Mouse (Mus musculus) left cerebral cortex, postnatal 10 days (tissue): Measurements from ENCODE around the gene Zg16. TPM values are rescaled to one million over a fixed set of nuclear protein-coding genes. Genes with fewer than 3 reads are reported as not detected.

ENCODE experiments used
- DNase-seq, 2 experiments: peaks; one replicate each; pipeline ENCODE4 v3.0.0; 2021 to 2022; ENCODE audit warnings: low spot score in 2 of 2, mixed read lengths in 1 of 2; ENCODE audit errors: extremely low spot score in 1 of 2
- intact Hi-C: fragments of 180-260 bp; cut with DNase I; formaldehyde crosslinking; loops from one replicate; pipeline ENCODE4 v1.15.1; 2025
- total RNA-seq, 2 experiments: library from RNA; stranded (reverse); gene quantifications; 2 replicates each; pipeline ENCODE4 v1.2.3; 2021

Zg16 gene
- total RNA-seq, 2 experiments from 2014 or later = not detected

DNA sequence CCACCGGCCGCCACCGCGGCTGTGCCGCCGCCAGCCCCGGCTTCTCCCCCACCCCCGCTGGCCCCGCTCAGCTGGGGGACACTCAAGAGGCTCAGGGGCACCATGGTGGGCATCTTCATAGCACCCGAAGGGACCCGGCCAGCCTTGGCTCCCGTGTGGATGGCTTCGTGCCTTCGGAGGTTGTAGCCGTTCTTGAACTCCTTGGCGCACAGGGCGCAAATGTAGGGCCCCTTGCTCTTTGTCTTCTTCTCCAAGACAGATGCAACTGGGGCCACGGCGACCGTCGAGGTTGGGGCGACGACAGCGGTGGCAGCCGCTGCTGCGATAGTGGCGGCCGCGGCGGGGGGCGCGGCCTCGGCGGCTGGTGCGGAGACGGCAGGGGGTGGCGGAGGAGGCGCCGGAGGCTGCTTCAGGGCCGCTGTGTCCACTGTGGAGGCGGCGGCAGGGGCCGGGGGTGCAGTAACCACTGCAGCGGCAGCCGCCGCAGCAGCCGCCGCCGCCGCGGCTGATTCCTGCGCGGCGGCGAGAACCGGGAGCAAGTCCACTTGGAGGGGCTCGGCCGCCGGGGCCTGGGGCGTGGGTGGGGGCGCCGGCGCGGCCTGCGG lies 61.5 kb downstream of the Zg16 start:
- intact Hi-C loops = no loop called here
- DNase-seq = peak in 1 of 2 experiments; percentile 83

DNA sequence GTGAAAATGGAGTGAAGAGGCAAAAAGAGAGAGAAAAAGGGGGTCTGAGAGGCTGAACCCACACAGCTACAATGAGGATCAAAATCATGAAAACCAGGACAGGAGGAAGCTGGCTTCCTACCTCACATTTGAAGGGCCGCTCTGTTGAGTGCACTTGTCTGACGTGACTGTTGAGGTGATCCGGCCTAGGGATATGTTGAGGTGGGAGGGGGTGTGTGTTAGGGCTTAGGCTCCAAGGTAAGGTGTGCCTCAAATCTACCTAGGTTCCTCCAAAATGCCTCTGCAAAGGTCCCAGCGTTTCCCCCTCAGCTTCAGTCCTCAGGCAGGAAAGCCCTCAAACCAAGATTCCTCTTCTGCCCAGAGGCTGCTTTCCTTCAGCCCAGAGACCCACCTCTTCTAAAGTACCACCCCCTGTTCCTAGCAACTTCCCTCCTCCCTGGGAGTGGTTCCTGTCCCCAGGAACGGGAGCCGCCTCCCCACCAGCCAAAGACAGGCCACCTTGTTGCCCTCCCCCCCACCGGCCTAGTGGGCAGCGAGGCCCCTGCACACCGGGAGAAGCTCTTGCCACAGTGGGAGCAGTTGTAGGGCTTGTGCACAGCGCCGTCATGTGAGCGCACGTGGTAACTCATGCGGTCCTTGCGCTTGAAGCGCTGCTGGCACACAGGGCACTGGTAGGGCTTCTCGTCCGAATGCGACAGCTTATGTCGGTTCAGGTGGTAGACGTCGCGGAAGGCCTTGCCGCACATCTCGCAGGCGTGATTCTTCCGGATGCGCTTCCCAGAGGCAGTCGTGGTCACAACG lies 62.2 kb downstream of the Zg16 start:
- DNase-seq = peak; percentile 77 to 89
- intact Hi-C loops = loop anchor here (5.0 kb wide), 1 partner anchor 77 kb away; no protein-coding TSS in a partner anchor

DNA sequence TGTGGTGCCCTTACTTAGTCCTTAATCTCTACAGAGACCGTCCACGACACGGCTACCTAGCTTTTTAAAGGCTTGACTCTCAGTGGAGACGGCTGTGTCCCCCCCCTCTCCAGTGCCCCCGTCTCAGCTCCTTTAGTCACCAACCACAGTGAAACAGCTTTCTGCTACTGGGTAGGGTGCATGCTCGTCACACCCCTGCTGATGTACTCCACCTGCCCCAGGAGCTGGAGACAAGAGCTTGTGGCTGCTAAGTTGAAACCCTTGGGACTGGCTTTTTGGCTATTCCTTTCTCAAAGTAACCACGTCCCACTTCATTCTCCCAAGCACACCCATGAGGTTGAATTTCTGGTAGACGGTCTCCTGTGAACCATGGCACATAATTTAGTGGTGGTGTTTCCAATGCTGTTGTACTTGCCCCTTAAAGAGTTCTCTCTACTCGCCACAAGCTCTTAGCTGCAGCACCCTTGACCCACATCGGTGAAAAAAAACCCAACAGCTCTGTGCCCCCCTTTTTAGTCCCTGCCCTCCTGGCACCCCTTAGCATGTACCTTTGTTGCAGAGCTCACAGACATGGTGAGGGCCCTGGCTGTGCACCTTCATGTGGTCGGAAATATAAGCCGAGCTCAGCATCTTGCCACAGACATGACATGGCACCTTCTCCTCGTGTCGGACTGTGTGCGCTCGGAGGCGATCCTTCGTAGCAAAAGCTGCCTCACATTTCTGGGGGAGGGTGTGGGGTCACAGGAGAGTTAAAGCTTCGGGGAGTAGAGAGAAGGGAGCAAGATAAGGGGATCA lies 63.0 kb downstream of the Zg16 start:
- no peak for DNase-seq
- intact Hi-C loops = loop anchor here (5.0 kb wide), 1 partner anchor 78 kb away; no protein-coding TSS in a partner anchor

DNA sequence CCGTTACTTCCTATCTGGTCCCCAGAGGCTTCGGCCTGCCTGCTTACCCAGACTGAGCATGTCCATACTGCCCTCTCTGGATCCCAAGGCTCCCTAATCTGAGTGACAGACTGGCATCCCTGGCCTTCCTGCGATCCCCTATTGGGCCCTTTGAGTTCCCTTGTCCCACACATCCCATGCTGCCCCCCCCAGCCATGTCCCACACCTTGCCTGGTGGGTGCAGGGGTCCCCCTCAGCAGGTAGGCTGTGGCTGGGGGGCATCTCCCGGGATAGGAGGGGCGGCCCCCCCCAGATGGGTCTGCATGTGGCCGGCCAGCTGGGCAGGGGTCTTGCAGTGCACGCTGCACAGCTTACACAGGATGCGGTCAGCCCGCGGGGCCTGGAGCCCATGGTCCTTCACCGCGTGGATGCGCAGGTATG lies 63.8 kb downstream of the Zg16 start:
- DNase-seq = peak in 1 of 2 experiments; percentile 62
- intact Hi-C loops = loop anchor here (5.0 kb wide), 1 partner anchor 79 kb away; no protein-coding TSS in a partner anchor

DNA sequence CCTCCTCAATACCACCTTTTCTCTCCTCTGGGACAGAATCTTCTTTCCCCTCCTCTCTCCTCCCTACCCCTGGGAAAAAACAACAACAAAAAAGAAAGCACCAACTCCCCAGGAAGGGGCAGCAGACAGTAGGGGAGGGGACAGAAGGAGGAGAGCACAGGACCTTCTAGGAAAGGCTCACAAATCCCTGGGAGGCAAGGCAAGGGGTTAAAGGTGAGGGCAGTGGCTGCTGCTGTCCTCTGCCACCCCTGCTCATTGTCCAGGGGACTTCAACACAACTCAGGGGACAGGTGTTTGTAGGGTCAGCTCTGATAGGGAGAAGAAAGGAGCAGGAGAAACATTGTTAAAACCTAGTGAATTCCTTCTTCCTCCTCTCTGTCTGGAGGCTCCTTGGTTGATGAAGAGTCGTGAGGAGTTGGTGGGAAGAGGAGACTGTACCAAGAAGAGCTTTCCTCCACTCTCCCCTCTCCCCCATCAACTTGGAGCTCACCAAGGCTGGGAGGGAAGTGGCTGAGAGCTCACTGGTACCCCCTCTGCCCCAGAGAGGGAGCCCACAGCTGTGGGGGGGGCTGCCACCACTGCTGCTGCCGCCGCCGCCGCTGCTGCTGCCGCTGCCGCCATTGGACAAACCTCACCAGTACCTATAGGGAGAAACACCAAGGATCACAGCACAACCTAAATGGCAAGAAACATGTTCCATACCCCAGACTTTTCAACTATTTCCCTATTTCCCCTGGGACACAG lies 64.4 kb downstream of the Zg16 start:
- no peak for DNase-seq
- intact Hi-C loops = loop anchor here (5.0 kb wide), 1 partner anchor 80 kb away; no protein-coding TSS in a partner anchor

DNA sequence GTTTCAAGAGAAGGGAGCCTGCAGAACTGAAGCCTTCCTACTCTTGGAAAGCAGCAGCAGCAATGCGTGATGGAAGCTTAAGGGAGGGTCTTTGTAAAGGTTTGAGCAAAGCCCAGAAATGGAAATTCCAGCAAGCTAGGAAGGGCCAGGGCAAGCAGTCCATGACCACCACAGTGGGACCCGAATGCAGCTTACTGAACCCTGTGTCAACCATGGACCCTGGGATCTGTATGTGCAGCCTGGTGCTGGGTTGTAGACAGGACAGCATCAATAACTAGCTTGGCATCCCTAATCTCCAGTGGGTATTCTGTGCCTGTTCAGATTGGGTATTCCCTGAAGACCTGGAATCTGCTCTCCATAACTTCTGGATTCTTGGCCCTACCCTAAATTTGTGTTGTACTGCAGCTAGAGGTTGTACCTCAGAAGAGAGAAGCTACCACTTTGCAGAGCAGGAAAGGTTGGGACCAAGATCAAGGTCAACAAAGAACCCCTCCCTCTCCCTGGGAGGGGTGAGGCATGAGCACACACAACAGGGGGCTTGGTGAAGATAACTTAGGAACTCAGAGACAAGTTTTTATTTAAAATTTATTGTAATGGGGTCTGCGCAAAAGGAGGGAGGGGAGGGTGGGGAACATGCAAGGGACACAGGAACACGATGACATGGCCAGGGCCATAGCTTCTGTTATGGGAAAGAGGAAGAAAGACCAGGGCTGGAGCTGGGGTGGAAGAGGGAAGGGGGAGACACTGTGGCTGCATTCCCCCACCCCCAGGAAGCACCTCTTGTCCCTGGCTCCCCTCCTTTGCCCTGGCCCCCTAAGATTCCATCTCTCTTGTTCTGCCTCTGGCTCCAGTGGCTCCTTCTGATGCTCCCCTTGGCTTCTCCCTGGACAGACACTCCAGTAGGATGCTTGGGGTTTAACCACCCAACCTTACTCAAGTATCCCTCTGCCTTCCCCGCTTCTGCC lies 65.3 kb downstream of the Zg16 start:
- DNase-seq = no peak
- intact Hi-C loops = loop anchor here (5.0 kb wide), 1 partner anchor 80 kb away; no protein-coding TSS in a partner anchor

DNA sequence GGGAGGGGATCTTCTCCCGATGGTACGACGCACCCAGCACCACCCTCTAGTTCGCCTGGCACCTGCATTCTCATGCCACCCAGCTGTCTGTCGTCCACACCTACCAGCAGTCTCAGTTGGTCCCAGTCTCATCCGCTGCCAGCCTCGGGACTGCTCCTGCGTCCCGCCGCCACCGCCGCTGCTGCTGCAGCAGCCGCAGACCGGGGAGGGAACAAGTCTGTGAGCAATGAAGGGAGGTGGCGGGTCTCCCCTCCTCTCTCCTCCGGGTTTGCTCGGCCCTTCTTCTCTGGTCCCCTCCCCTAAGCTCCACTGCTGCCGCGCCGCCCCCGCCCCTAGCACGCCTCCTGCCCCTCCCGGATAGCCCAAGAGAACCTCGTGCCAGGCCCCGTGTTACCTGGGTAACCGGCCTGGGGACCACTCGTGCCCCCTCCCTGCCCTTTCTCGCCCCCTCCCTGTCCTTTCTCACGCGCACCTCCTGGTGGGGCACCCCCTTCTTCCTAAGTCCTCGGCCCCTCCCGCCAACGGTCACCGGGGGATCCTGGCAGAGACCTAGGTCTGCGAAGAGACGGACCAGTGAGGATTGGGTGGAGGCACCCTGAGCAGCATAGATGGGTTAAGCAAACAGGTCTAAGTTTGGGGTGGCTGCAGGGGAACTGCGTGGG lies 66.1 kb downstream of the Zg16 start, which contains the start of the genes Gm42742 and Prrt2:
TSS of gene Gm42742 (minus strand) at position 197 of the 662 bp plus-strand sequence.
TSS of gene Prrt2 (minus strand) at position 311 of the 662 bp plus-strand sequence.
- intact Hi-C loops = loop anchor here (5.0 kb wide), 1 partner anchor 81 kb away; no protein-coding TSS in a partner anchor
- DNase-seq = peak in 1 of 2 experiments; percentile 86

DNA sequence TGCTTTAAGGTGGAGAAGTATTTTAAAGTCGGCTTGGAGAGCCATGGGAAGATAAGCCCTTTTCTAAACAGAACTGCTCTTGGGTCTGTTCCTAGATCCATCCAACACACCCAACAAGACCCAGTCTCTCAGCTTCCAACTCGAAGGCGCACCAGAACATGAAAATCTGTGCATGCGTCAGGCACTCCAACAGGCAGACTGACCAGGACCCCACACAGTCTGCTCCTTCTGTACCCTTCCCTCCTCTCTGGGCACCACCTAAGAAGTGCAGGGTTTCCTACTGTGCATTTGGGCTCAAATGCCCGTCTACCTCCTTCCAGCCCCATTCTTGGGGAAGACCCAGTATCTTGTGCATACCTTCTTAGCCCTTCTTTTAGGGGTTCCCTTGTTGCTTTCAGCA lies 66.6 kb downstream of the Zg16 start:
- no peak for DNase-seq
- intact Hi-C loops = loop anchor here (5.0 kb wide), 1 partner anchor 82 kb away; no protein-coding TSS in a partner anchor

DNA sequence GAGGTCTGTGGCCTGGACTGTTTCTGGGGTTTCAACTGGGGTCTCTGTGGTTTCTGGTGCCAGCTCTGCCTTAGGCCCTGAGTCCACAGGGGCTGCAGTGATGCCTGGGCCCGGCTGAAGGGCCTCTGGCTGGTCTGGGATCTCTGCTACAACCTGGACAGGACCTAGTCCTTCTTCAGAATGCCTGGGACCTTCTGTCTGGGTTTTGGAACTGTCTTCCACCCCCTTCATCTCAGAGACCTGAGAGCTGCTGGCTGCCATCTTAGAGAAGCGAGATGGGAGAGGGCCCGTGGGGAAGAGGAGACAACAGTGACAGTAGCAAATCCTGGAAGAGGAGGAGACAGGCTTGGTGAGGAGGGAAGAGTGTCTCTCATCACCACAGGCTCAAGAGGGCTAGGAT lies 67.1 kb downstream of the Zg16 start:
- intact Hi-C loops = loop anchor here (5.0 kb wide), 1 partner anchor 82 kb away; no protein-coding TSS in a partner anchor
- no peak for DNase-seq

DNA sequence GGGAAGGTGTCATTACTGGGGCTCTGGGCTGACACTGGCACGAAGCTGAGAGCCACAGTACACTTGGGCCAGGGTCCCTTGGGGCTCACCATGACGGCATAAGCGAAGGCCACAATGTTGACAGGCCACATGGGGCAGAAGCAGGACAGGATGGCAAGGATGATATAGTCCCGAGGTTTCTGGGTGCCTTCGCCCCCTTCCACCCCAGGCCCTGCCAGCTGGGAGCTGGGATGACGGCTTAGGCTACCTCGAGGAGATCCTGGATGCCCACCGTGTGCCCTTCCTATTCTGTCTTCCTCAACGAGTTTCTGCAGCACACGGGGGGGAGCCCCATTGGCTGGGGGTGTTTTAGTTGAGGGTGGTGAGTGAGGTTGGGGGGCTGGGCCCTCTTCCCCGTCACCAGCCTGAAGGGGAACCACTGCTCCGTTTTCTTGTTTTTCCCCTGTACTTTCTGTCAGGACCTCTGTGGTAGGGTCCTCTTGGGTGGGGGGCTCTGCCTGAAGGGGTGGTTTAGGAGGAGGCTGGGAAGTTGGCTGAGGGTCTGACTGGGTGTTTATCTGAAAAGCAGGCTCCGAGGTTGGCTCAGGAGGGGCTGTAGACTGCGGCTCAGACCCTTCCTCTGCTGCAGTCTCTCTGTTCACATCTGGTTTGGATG lies 67.7 kb downstream of the Zg16 start:
- DNase-seq = no peak
- intact Hi-C loops = loop anchor here (5.0 kb wide), 1 partner anchor 42 kb away; the partner anchor contains the start of genes Cdipt and Cdiptos

DNA sequence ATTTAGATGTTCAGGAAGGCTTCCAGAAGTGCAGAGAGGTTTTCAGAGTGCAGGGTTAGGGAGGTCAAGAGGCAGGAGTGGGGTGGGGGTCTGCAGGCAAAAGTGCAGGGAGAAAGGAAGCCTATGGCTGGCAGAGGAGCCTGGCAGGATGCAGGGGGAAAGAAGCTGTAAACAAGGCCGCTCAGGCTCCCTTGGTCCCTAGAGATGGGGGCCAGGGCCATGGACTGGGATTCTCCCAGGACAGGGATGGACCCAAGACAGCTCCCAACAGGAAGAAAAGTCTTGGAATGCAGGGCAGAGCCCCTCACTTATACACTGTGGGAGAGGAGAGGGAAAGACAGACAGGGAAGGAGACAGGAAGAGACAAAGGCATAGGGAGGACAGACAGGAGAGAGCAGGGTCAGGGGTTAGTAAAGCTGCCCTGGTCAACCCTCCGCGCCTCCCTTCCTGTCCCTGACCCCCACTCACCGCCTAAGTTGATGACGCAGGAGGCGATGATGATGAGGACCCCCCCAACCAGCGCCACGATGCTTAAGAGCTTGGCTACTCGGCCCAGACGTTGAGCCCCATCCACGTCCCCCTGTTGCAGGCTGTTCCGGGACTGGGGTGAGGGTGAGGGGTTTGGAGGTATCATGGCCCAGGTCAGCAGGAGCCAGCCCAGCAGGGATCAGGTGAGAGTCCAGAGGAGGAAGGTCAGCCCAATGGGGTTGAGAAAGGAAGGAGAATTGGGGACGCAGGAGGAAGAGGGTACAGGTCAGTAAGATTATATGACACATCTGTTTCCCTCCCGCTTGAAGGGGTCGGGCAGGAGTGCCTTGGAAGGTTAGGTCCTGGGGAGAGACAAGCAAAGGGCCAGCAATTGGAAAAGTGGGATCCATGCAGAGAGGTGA lies 68.5 kb downstream of the Zg16 start:
- DNase-seq = no peak
- intact Hi-C loops = loop anchor here (5.0 kb wide), 1 partner anchor 41 kb away; the partner anchor contains the start of genes Cdipt and Cdiptos

DNA sequence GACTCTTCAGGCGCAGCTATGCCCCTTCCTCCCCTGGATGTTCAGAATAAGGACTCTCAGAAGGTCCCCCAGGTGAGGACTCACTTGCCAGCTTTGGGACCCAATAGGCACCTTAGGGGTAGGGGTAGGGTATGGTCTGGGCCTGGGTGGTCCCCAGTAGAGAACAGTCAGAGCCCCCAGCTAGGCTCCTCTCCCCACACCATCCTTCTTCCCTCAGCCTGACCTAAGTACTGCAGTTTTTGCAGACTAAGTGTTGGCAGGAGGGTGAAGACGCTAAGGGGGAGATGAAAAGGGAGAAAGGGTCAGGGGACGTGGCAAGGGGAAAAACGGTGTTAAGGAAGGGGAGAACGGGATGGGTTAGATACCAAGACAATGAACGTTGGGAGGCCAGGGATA lies 69.2 kb downstream of the Zg16 start:
- DNase-seq = no peak
- intact Hi-C loops = loop anchor here (5.0 kb wide), 1 partner anchor 41 kb away; the partner anchor contains the start of genes Cdipt and Cdiptos

DNA sequence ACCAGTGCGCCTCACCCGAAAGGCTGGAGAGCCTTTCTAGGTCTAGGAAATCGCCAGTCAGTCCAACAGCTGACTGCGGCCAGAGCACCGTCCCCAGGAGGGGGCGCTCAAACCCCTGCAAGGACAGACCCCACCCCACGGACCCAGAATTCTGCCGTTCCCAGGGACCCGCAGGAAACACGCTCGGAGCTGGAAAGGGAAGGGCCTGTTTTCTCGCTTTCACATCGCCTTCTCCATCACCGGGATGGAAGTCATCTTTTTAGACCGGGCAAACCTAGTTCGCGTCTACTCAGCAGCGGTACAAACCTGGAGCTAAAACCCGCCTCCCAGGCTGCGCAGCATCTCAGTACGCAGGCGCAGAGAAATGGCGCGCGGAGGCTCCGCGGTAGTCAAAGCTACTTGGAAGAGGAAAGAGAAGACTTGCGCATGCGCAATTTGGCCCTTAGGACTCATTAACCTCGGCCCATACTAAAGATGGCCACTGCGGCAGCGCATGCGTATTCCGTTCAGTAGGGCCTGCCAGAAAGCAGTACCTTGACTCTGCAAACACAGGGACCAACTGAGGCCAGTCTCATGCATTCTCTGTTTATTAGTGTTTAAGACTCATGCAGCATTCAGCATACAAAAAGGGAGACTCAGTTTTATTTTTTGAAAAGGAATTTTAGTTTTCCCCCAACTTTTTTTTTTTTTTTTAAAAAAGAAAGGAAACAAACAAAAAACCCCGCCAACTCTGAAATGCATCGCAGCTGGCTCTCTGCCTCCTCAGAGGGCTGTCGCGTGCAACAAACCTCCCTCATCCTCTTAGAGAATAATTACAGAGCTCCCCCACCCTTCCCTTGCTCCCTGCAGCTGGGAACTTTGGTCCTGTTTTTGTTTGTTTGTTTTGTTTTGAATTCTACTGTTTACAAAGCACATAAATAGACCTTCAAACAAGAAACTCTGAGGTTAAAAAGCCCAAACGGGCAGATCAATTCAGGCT lies 69.9 kb downstream of the Zg16 start, which contains the start of gene Pagr1a:
TSS of gene Pagr1a (minus strand) at position 382 of the 979 bp plus-strand sequence.
- DNase-seq = peak; percentile 96 to 98
- intact Hi-C loops = loop anchor here (5.0 kb wide), 1 partner anchor 40 kb away; the partner anchor contains the start of genes Cdipt and Cdiptos
